Mouse (Mus musculus) liver, postnatal 0 days (tissue): ENCODE measurements around the gene Fabp1.

Experiments
- CTCF ChIP-seq: sonication (generic); IDR thresholded peaks from 2 replicates; pipeline ENCODE4 v1.5.1; 2016; ENCODE audit warnings: antibody characterized with exemption, low read depth
- EP300 ChIP-seq: IDR thresholded peaks from 2 replicates; pipeline ENCODE4 v1.6.1; 2016; ENCODE audit warnings: antibody characterized with exemption, low read depth, mild to moderate bottlenecking

- TF ChIP-seq CTCF (no peak), EP300 (no peak)
These were observed 48.8 kb downstream of the Fabp1 start for GRCm38 (mm10) chr6:71248420-71248819.
